Mouse (Mus musculus) thymus, adult 2 months (tissue): ENCODE measurements around the gene Kcnq1.

ENCODE experiments used
- CTCF ChIP-seq: fragments of 200-500 bp; IDR thresholded peaks from 2 replicates; pipeline ENCODE4 v1.5.1; 2012; ENCODE audit warnings: mild to moderate bottlenecking, control low read depth, low read length, moderate library complexity, borderline replicate concordance; ENCODE audit not compliant: control insufficient read depth, poor library complexity, insufficient read depth; ENCODE audit errors: extremely low read depth
- POLR2A ChIP-seq: fragments of 200-500 bp; IDR thresholded peaks from 2 replicates; pipeline ENCODE4 v1.6.1; 2012; ENCODE audit warnings: mild to moderate bottlenecking, low read length, control low read depth, moderate library complexity; ENCODE audit not compliant: control insufficient read depth, poor library complexity, insufficient read depth; ENCODE audit errors: extremely low read depth

DNA sequence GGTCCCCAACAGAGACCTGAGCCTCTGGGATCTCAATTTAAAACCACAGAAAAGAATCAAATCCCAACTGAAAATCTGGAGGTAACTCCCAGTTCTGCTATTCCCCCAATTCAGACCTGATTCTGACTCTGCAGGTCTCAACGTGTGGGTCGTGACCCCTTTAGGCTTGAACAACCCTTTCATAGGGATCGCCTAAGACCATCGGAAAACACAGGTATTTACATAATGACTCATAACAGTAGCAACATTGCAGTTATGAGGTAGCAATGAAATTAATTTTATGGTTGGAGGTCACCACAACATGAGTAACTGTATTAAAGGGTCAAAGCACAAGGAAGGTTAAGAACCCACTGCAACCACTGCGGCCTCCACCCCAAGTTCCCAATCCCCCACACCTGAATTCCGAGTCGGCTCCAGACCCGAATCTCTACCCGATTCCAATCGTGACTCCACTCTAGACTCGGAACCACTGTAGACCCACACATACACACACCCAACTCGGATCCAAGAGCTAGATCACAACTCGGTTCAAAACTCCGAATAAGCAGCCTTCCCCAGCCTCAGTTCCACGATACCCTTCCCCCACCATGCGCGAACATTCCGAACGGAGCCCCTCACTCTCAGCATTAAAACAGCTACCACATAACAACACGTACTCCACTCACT, 188.7 kb downstream of the Kcnq1 start:
- TF ChIP-seq CTCF: no peak
- TF ChIP-seq POLR2A: no peak
